Mouse (Mus musculus) left cerebral cortex, postnatal 4 days (tissue): Measurements from ENCODE around the gene 4930558K02Rik. TPM values are rescaled to one million over a fixed set of nuclear protein-coding genes. Genes with fewer than 3 reads are reported as not detected.

ENCODE experiments used
- DNase-seq: peaks from one replicate; pipeline ENCODE4 v3.0.0-alpha.2; 2022
- intact Hi-C: fragments of 180-260 bp; cut with DNase I; formaldehyde crosslinking; loops from one replicate; pipeline ENCODE4 v1.15.1; 2025
- total RNA-seq, 2 experiments: library from RNA; stranded (reverse); gene quantifications; 2 replicates each; pipeline ENCODE4 v1.2.3; 2021

4930558K02Rik gene
- total RNA-seq, 2 experiments from 2014 or later: not detected

GRCm38 (mm10) chr1:161998781-161999180 is 19.3 kb upstream of the 4930558K02Rik start:
- intact Hi-C loops: no loop called here
- no peak for DNase-seq

- intact Hi-C loops: no loop called here
- DNase-seq: no peak
Observed at GRCm38 (mm10) chr1:161992389-161992788, 13.0 kb upstream of the 4930558K02Rik start.

GRCm38 (mm10) chr1:161991846-161992245 is 12.4 kb upstream of the 4930558K02Rik start:
- intact Hi-C loops: no loop called here
- no peak for DNase-seq

GRCm38 (mm10) chr1:161990684-161991578 is 11.5 kb upstream of the 4930558K02Rik start:
- DNase-seq: no peak
- intact Hi-C loops: no loop called here

GRCm38 (mm10) chr1:161983979-161984566 is 4.6 kb upstream of the 4930558K02Rik start:
- intact Hi-C loops: no loop called here
- no peak for DNase-seq

- DNase-seq: no peak
Observed at GRCm38 (mm10) chr1:161983451-161983850, 4.0 kb upstream of the 4930558K02Rik start.

GRCm38 (mm10) chr1:161980626-161981298 is 1.3 kb upstream of the 4930558K02Rik start:
- intact Hi-C loops: no loop called here
- DNase-seq: no peak

More at GRCm38 (mm10) chr1:161983451-161983850, 4.0 kb upstream of the 4930558K02Rik start:
- intact Hi-C loops: no loop called here

- intact Hi-C loops: no loop called here
- no peak for DNase-seq
Observed at GRCm38 (mm10) chr1:161980046-161980445, 610 bp upstream of the 4930558K02Rik start.

GRCm38 (mm10) chr1:161978173-161978700 is 1.2 kb downstream of the 4930558K02Rik start:
- intact Hi-C loops: no loop called here
- DNase-seq: no peak

- no peak for DNase-seq
- intact Hi-C loops: no loop called here
Observed at GRCm38 (mm10) chr1:161977331-161977730, 2.1 kb downstream of the 4930558K02Rik start.

GRCm38 (mm10) chr1:161976255-161977182 is 2.9 kb downstream of the 4930558K02Rik start:
- intact Hi-C loops: no loop called here
- peak; percentile 76 for DNase-seq

GRCm38 (mm10) chr1:161972233-161972632 is 7.2 kb downstream of the 4930558K02Rik start:
- no peak for DNase-seq
- intact Hi-C loops: no loop called here

- DNase-seq: no peak
- intact Hi-C loops: no loop called here
Observed at GRCm38 (mm10) chr1:161970874-161971273, 8.6 kb downstream of the 4930558K02Rik start.

GRCm38 (mm10) chr1:161968589-161969407 is 10.6 kb downstream of the 4930558K02Rik start, which contains the start of gene Pigc:
Pigc (plus strand) TSS chr1:161969186.
- intact Hi-C loops: loop anchor here (10.0 kb wide), 1 partner anchor 224 kb away; no protein-coding TSS in a partner anchor
- peak; percentile 96 for DNase-seq

GRCm38 (mm10) chr1:161967936-161968335 is 11.5 kb downstream of the 4930558K02Rik start:
- DNase-seq: no peak
- intact Hi-C loops: loop anchor here (10.0 kb wide), 1 partner anchor 223 kb away; no protein-coding TSS in a partner anchor

GRCm38 (mm10) chr1:161962465-161963377 is 16.7 kb downstream of the 4930558K02Rik start:
- no peak for DNase-seq
- intact Hi-C loops: loop anchor here (5.0 to 10.0 kb wide), 2 partner anchors 85 to 218 kb away; partner anchors contain the start of gene Suco
